Mouse (Mus musculus) liver, embryonic 14 days (tissue): ENCODE results near the gene Olfr1441. TPM values are rescaled to one million over a fixed set of nuclear protein-coding genes. Genes with fewer than 3 reads are reported as not detected.

ENCODE experiments used
- polyA plus RNA-seq: library from polyadenylated mRNA; depleted of rRNA; stranded (reverse); fragments of >200 nt; gene quantifications from 2 replicates; pipeline ENCODE4 v1.2.3, GENCODE M21; 2012; rRNA removed

Gene Olfr1441
- not detected in 2 replicates for polyA plus RNA-seq

DNA sequence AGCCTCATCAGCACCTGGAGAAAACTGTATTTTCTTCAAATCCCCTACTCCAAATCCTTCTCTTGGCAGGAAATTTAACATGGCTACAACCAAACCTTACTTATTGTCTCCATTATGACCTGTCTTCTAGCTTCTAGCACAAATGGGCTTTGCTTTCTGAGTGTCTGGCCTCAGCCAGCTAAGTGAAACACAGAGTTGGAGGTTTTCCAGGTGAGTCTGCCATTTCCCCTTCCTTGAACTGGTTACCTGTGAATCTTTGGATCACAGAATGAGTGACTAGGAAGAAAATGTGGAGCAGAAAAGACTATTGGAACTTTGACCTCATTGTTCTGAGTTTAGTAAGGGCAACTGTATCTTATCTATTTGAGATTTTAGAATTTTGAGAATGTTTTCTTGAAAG lies at the start of gene Olfr1441:
Olfr1441 (plus strand) TSS at position 73 of the 400 bp plus-strand sequence.

DNA sequence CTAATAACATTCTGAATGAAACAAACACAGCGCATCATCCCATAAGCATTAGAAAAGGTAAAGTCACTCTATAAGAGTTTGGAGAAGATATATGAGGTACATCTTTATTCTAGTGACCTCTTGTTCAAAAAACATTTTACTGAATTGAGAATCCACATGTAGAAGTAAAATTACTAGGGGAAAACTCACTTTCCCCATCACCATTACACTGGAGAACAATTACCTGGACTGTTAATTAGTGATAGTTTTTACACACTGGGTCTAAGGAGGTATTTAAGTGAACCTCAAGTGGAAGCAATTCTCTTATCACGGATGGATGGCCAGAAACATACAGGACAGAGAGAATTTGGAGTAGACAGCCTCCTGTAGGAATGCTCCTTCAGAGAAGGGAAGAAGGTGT lies 30.3 kb upstream of the Olfr1441 start, which contains the start of gene Olfr1440:
Olfr1440 (plus strand) TSS at position 301 of the 400 bp plus-strand sequence.

DNA sequence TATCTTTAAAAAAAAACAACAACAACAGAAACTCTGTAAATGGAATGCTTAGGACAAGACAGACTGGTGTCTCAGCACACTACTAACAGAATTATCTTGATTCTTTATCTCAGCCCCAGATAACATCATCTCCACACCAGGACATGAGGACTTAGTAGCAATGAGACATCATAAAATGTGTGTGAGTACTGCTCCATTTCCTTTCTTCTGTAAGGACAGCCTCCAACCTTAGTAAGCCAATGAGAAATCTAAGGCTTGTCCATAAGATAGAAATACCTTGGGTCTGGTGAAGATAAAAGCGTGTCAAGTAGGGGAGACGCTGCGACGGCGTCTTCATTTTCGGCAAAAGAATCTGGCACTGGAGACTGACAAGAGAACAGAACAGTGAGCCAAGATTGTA lies 10.4 kb downstream of the Olfr1441 start, which contains the start of gene Pfpl:
Pfpl (plus strand) TSS at position 301 of the 400 bp plus-strand sequence.

DNA sequence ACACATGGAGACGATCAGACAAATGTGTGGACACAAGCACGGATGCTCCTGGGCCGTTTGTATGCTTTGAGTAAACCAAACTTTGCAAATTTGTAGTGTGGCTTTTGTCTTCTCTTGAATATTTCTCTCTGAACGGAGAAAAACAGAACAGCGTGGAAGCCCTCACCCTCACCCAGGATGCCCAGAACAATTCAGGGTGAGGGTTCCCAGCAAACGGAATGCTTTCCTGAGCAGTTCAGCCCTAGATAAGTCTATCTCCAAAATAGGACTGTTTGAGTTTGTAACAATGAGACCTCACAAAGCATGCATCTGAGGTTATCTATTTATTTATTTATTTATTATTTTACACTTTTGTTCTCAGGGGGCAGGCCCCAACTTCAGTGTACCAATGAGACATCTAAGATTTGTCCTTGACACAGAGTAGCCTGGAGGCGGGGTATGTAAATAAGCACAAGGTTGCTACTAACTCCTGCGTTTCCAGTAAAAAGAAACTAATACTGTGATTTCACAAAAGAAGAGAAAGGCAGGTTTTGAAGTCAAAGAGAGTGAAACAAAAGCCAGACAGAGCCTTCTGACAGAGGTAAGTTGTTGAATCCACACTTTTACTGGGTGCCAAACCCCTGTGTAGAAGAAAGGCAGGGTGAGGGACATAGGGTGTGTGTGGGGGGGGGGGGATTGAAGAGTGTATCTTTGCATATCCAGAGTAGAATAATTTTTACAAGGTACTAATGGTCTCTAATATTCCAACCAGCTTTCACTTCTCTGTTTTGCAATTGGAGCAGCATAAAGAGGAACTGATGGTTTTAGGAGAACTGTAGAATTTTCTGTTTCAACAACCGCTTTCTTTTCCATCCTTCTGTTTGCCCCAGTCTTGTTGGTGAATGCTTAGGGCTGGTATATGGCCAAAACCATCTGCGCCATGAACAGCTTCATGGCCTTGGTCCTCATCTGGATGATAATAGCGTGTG lies 43.3 kb downstream of the Olfr1441 start, which contains the start of gene Mpeg1:
Mpeg1 (plus strand) TSS at position 498 of the 968 bp plus-strand sequence.

Other genes starting within 250 kb of the Olfr1441 start
- not detected in 2 replicates for gene Olfr1555-ps1, start 247.3 kb upstream of the Olfr1441 start, polyA plus RNA-seq
- gene Olfr1431, start 216.8 kb upstream of the Olfr1441 start, polyA plus RNA-seq: not detected in 2 replicates
- not detected in 2 replicates for gene Olfr1432, start 184.8 kb upstream of the Olfr1441 start, polyA plus RNA-seq
- gene Olfr262, start 175.8 kb upstream of the Olfr1441 start, polyA plus RNA-seq: not detected in 2 replicates
- not detected in 2 replicates for gene Olfr235, start 156.4 kb upstream of the Olfr1441 start, polyA plus RNA-seq
- gene Olfr1434, start 137.6 kb upstream of the Olfr1441 start, polyA plus RNA-seq: not detected in 2 replicates
- gene Olfr1436, start 118.3 kb upstream of the Olfr1441 start, polyA plus RNA-seq: not detected in 2 replicates
- not detected in 2 replicates for gene Olfr1437, start 92.3 kb upstream of the Olfr1441 start, polyA plus RNA-seq
- not detected in 2 replicates for gene Olfr1438-ps1, start 81.5 kb upstream of the Olfr1441 start, polyA plus RNA-seq
- not detected in 2 replicates for gene Olfr1440, start 30.2 kb upstream of the Olfr1441 start, polyA plus RNA-seq
- gene Pfpl, start 10.5 kb downstream of the Olfr1441 start, polyA plus RNA-seq: not detected in 2 replicates
- 5.2 and 8.0 TPM in 2 replicates for gene Mpeg1, start 43.3 kb downstream of the Olfr1441 start, polyA plus RNA-seq
- gene Dtx4, start 84.0 kb downstream of the Olfr1441 start, polyA plus RNA-seq: 1.4 and 1.5 TPM in 2 replicates
- 22.0 and 22.9 TPM in 2 replicates for gene Fam111a, start 128.3 kb downstream of the Olfr1441 start, polyA plus RNA-seq
- 1.4 and 2.0 TPM in 2 replicates for gene Gm4952, start 182.5 kb downstream of the Olfr1441 start, polyA plus RNA-seq
- 0.16 and 0.18 TPM in 2 replicates for gene Glyat, start 215.9 kb downstream of the Olfr1441 start, polyA plus RNA-seq